Mouse (Mus musculus) MEL (cell line): ENCODE data around the gene Pias3. TPM values are rescaled to one million over a fixed set of nuclear protein-coding genes. Genes with fewer than 3 reads are reported as not detected.

Experiments
- DNase-seq: peaks from one replicate; pipeline ENCODE4 v3.0.0; 2011; ENCODE audit warnings: low read depth, low spot score
- H3K27ac ChIP-seq: 2 replicates; pipeline ENCODE4 v1.5.1; 2012; ENCODE audit warnings: low read depth, mild to moderate bottlenecking, control low read depth, low read length, moderate library complexity; ENCODE audit not compliant: control insufficient read depth
- H3K27me3 ChIP-seq, 2 experiments: fragments of 150-350 bp in 1 of 2; sonication (generic) in 1 of 2; 2 replicates each; pipeline ENCODE4 v1.6.1; 2012; ENCODE audit warnings: low read length in 2 of 2, mild to moderate bottlenecking in 2 of 2, improper control_type of control experiment in 1 of 2, moderate library complexity in 1 of 2; ENCODE audit not compliant: insufficient read depth in 2 of 2, control insufficient read depth in 1 of 2
- H3K36me3 ChIP-seq, 2 experiments: 2 replicates each; pipeline ENCODE4 v1.6.1; 2012 to 2014; ENCODE audit warnings: low read length in 2 of 2, improper control_type of control experiment in 1 of 2, inconsistent platforms in 1 of 2, mild to moderate bottlenecking in 1 of 2; ENCODE audit not compliant: insufficient read depth in 2 of 2, control insufficient read depth in 1 of 2
- H3K4me1 ChIP-seq, 2 experiments: fragments of 150-350 bp in 1 of 2; sonication (generic) in 1 of 2; 2 replicates each; pipeline ENCODE4 v1.6.1; 2012; ENCODE audit warnings: low read length in 2 of 2, improper control_type of control experiment in 1 of 2, mild to moderate bottlenecking in 1 of 2; ENCODE audit not compliant: insufficient read depth in 2 of 2, control insufficient read depth in 1 of 2
- H3K4me3 ChIP-seq, 2 experiments: fragments of 150-350 bp in 1 of 2; sonication (generic) in 1 of 2; 2 replicates each; pipeline ENCODE4 v1.5.1; 2012; ENCODE audit warnings: low read depth in 2 of 2, low read length in 2 of 2, mild to moderate bottlenecking in 2 of 2, moderate library complexity in 2 of 2, control low read depth in 1 of 2, improper control_type of control experiment in 1 of 2; ENCODE audit not compliant: control insufficient read depth in 1 of 2, insufficient read depth in 1 of 2
- H3K79me2 ChIP-seq: 2 replicates; pipeline ENCODE4 v1.6.1; 2012; ENCODE audit warnings: mild to moderate bottlenecking, low read length, moderate library complexity; ENCODE audit not compliant: control insufficient read depth, poor library complexity, insufficient read depth
- H3K9ac ChIP-seq: 2 replicates; pipeline ENCODE4 v1.6.1; 2012; ENCODE audit warnings: low read depth, mild to moderate bottlenecking, control low read depth, low read length, moderate library complexity; ENCODE audit not compliant: control insufficient read depth, poor library complexity, severe bottlenecking
- H3K9me3 ChIP-seq: fragments of 150-350 bp; sonication (generic); replicated peaks from 2 replicates; pipeline ENCODE4 v1.6.1; 2012; ENCODE audit warnings: mild to moderate bottlenecking, low read length, improper control_type of control experiment, moderate library complexity; ENCODE audit not compliant: insufficient read depth
- BHLHE40 ChIP-seq: IDR thresholded peaks from 2 replicates; pipeline ENCODE4 v1.6.1; 2012; ENCODE audit warnings: low read depth, mild to moderate bottlenecking, inconsistent platforms, low read length, improper control_type of control experiment, borderline replicate concordance
- CHD1 ChIP-seq: IDR thresholded peaks from 2 replicates; pipeline ENCODE4 v1.6.1; 2012; ENCODE audit warnings: low read depth, mild to moderate bottlenecking, inconsistent platforms, low read length, improper control_type of control experiment
- CTCF ChIP-seq, 3 experiments: IDR thresholded peaks in 2 of 3; conservative IDR thresholded peaks in 1 of 3; 2 replicates each; pipeline ENCODE4 v1.5.1; 2011 to 2012; ENCODE audit warnings: low read length in 3 of 3, low read depth in 2 of 3, mild to moderate bottlenecking in 2 of 3, improper control_type of control experiment in 1 of 3, inconsistent platforms in 1 of 3, mixed read lengths in 1 of 3, moderate library complexity in 1 of 3; ENCODE audit not compliant: control insufficient read depth in 1 of 3, insufficient read depth in 1 of 3, poor library complexity in 1 of 3, severe bottlenecking in 1 of 3
- E2F4 ChIP-seq: IDR thresholded peaks from 2 replicates; pipeline ENCODE4 v1.6.1; 2011; ENCODE audit warnings: low read depth, low read length, improper control_type of control experiment, borderline replicate concordance
- ELF1 ChIP-seq: IDR thresholded peaks from 2 replicates; pipeline ENCODE4 v1.6.1; 2014; ENCODE audit warnings: low read depth, mild to moderate bottlenecking, inconsistent platforms, low read length, improper control_type of control experiment, moderate library complexity
- EP300 ChIP-seq, 2 experiments: IDR thresholded peaks; 2 replicates each; pipeline ENCODE4 v1.6.1; 2011; ENCODE audit warnings: improper control_type of control experiment in 2 of 2, low read length in 2 of 2, low read depth in 1 of 2, mild to moderate bottlenecking in 1 of 2
- ETS1 ChIP-seq: IDR thresholded peaks from 2 replicates; pipeline ENCODE4 v1.6.1; 2012; ENCODE audit warnings: low read depth, mild to moderate bottlenecking, inconsistent platforms, low read length, improper control_type of control experiment, moderate library complexity
- GABPA ChIP-seq: IDR thresholded peaks from 2 replicates; pipeline ENCODE4 v1.6.1; 2012; ENCODE audit warnings: low read depth, mild to moderate bottlenecking, inconsistent platforms, low read length, improper control_type of control experiment, moderate library complexity
- HCFC1 ChIP-seq: IDR thresholded peaks from 2 replicates; pipeline ENCODE4 v1.6.1; 2012; ENCODE audit warnings: low read depth, mild to moderate bottlenecking, inconsistent platforms, low read length, improper control_type of control experiment, moderate library complexity
- JUND ChIP-seq: IDR thresholded peaks from 2 replicates; pipeline ENCODE4 v1.6.1; 2011; ENCODE audit warnings: low read depth, mild to moderate bottlenecking, improper control_type of control experiment, low read length
- KAT2A ChIP-seq: conservative IDR thresholded peaks from 2 replicates; pipeline ENCODE4 v1.6.1; 2012; ENCODE audit warnings: low read depth, low read length, improper control_type of control experiment, inconsistent platforms
- MAX ChIP-seq: IDR thresholded peaks from 2 replicates; pipeline ENCODE4 v1.6.1; 2011; ENCODE audit warnings: low read length, improper control_type of control experiment
- MYB ChIP-seq: IDR thresholded peaks from 2 replicates; pipeline ENCODE4 v1.6.1; 2011; ENCODE audit warnings: mild to moderate bottlenecking, low read depth, low read length, improper control_type of control experiment
- MYC ChIP-seq: IDR thresholded peaks from 2 replicates; pipeline ENCODE4 v1.6.1; 2011; ENCODE audit warnings: low read depth, mild to moderate bottlenecking, low read length, improper control_type of control experiment, moderate library complexity
- NELFE ChIP-seq: IDR thresholded peaks from 2 replicates; pipeline ENCODE4 v1.6.1; 2011; ENCODE audit warnings: low read depth, low read length, improper control_type of control experiment
- POLR2A ChIP-seq, 2 experiments: IDR thresholded peaks; 2 replicates each; pipeline ENCODE4 v1.6.1; 2011 to 2012; ENCODE audit warnings: low read length in 2 of 2, mild to moderate bottlenecking in 2 of 2, control low read depth in 1 of 2, improper control_type of control experiment in 1 of 2, low read depth in 1 of 2, moderate library complexity in 1 of 2; ENCODE audit not compliant: control insufficient read depth in 1 of 2, insufficient read depth in 1 of 2, poor library complexity in 1 of 2
- POLR2AphosphoS2 ChIP-seq: IDR thresholded peaks from 2 replicates; pipeline ENCODE4 v1.6.1; 2011; ENCODE audit warnings: low read length, improper control_type of control experiment
- POLR2AphosphoS5 ChIP-seq: IDR thresholded peaks from 2 replicates; pipeline ENCODE4 v1.6.1; 2012; ENCODE audit warnings: low read depth, borderline replicate concordance, mild to moderate bottlenecking, inconsistent platforms, low read length, moderate library complexity, mixed read lengths
- SIN3A ChIP-seq: IDR thresholded peaks from 2 replicates; pipeline ENCODE4 v1.6.1; 2012; ENCODE audit warnings: low read length, improper control_type of control experiment, inconsistent platforms
- TAL1 ChIP-seq: IDR thresholded peaks from 2 replicates; pipeline ENCODE4 v1.6.1; 2012; ENCODE audit warnings: mild to moderate bottlenecking, inconsistent platforms, low read length, moderate library complexity, mixed read lengths
- TBP ChIP-seq: IDR thresholded peaks from 2 replicates; pipeline ENCODE4 v1.8.0; 2011; ENCODE audit warnings: low read depth, low read length, improper control_type of control experiment
- TCF12 ChIP-seq: IDR thresholded peaks from 2 replicates; pipeline ENCODE4 v1.6.1; 2014; ENCODE audit warnings: low read depth, mild to moderate bottlenecking, inconsistent platforms, low read length, improper control_type of control experiment, moderate library complexity
- USF1 ChIP-seq: IDR thresholded peaks from 2 replicates; pipeline ENCODE4 v1.6.1; 2014; ENCODE audit warnings: low read depth, mild to moderate bottlenecking, inconsistent platforms, low read length, improper control_type of control experiment, moderate library complexity
- USF2 ChIP-seq, 2 experiments: IDR thresholded peaks; 2 replicates each; pipeline ENCODE4 v1.6.1; 2011 to 2012; ENCODE audit warnings: improper control_type of control experiment in 2 of 2, low read length in 2 of 2, borderline replicate concordance in 1 of 2, inconsistent platforms in 1 of 2, low read depth in 1 of 2, mild to moderate bottlenecking in 1 of 2; ENCODE audit not compliant: insufficient read depth in 1 of 2
- ZMIZ1 ChIP-seq: IDR thresholded peaks from 2 replicates; pipeline ENCODE4 v1.6.1; 2012; ENCODE audit warnings: low read depth, mild to moderate bottlenecking, inconsistent platforms, low read length, improper control_type of control experiment, moderate library complexity
- ZNF384 ChIP-seq: IDR thresholded peaks from 2 replicates; pipeline ENCODE4 v1.6.1; 2012; ENCODE audit warnings: low read depth, mild to moderate bottlenecking, inconsistent platforms, low read length, improper control_type of control experiment
- polyA plus RNA-seq, 2 experiments: library from polyadenylated mRNA; stranded (reverse) in 1 of 2; unstranded in 1 of 2; fragments of >175 nt in 1 of 2; fragments of >200 nt in 1 of 2; gene quantifications; 2 replicates each; pipeline versions ENCODE4 v1.2.1 to v1.2.4; 2012; ENCODE audit warnings: low replicate concordance in 2 of 2, low read depth in 1 of 2; ENCODE audit not compliant: insufficient read length in 2 of 2, insufficient read depth in 1 of 2, missing spikeins in 1 of 2
- total RNA-seq: library from RNA; depleted of rRNA; stranded (reverse); fragments of 300-350 nt; gene quantifications from 2 replicates; pipeline ENCODE4 v1.2.3, GENCODE M21; 2012

Pias3 gene
- total and polyA plus RNA-seq, 3 experiments, result 5.9 to 26.8 TPM; not detected in 1

DNA sequence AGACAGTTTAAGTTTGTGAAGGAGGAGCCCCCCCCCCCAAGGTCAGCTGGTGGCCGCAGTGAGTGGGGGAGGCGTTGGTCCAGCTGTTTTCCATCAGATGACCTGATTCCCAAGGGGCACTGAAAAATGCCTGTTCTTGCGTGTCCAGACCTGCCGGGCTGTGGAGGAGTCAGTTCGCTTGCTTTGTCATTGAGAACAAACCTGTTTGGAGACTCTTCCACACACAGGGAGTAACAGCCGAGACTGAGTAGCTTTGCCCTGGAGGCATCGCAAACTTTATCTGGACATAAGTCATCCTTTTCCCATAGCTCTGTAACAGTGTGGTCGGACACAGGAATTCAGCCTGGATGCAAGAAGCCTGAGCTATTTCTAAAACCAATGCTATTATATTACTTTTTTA is 21.7 kb upstream of the Pias3 start:
- H3K9me3 ChIP-seq, result no peaks in the 10 kb centered on the region
- H3K4me1 ChIP-seq, result peaks cover 15 to 35% of the 10 kb centered on the region in 2 experiments
- H3K36me3 ChIP-seq, result peaks cover 0 to 33% of the 10 kb centered on the region in 2 experiments; a peak in 2 of 4 replicates
- H3K9ac ChIP-seq, result no peak overlapping the region
- DNase-seq, result no peak
- no peak overlapping the region for H3K4me3 ChIP-seq
- TF ChIP-seq GABPA (no peak), MYB (no peak), JUND (no peak), TAL1 (no peak), HCFC1 (no peak), E2F4 (no peak), POLR2A (IDR thresholded peaks at IDR 0.05; ENCODE audit: control insufficient read depth in 1 of 2, insufficient read depth in 1 of 2, low read depth in 1 of 2, low read length in 2 of 2, poor library complexity in 1 of 2) (no peak), ELF1 (no peak)
- TF ChIP-seq, all 39 proteins: peak for 0
- Histone ChIP-seq H3K79me2 (no peaks in the 10 kb centered on the region; the same call in 1 of the 2 replicates), H3K27me3 (no peaks in the 10 kb centered on the region), H3K27ac (no peak overlapping the region)

DNA sequence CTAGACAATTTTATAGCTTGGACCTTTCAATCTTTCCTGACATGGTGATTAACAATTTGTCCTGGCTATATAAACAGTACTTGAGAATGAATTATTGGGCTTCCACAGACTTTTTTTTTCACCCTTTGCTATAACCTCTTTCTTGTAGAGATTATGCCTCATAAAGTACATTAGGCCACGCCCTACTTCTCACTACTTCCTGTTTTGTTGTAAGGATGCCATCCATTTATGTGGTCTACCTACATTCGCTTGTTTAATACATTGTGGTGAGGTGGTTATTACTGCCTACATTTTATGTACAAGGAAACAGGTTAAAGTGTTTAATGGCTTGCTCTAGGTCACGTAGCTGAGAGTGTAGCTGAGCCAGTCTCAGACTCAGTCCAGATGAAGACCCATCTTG is 21.0 kb upstream of the Pias3 start:
- Histone ChIP-seq H3K9me3 (no peaks in the 10 kb centered on the region), H3K79me2 (no peaks in the 10 kb centered on the region; the same call in 1 of the 2 replicates), H3K4me1 (peaks cover 17 to 38% of the 10 kb centered on the region in 2 experiments), H3K4me3 (no peak overlapping the region), H3K27me3 (no peaks in the 10 kb centered on the region), H3K9ac (no peak overlapping the region), H3K27ac (no peak overlapping the region)
- peak; percentile 94 for DNase-seq
- TF ChIP-seq KAT2A (no peak), USF1 (no peak), SIN3A (peak; percentile 38; the same call in 1 of the 2 replicates), ZMIZ1 (no peak), ZNF384 (peak; percentile 89), POLR2AphosphoS5 (no peak), ETS1 (no peak), TCF12 (no peak), ELF1 (peak; percentile 76), MAX (no peak), CTCF (IDR thresholded peaks at IDR 0.05 in 2 of 3, conservative IDR thresholded peaks at IDR 0.05 in 1 of 3; ENCODE audit: control insufficient read depth in 1 of 3, insufficient read depth in 1 of 3, low read depth in 2 of 3, low read length in 3 of 3, poor library complexity in 1 of 3, severe bottlenecking in 1 of 3) (no peak), MYC (0 out of 2 replicates have a peak, but pooled peaks have one; percentile 43), BHLHE40 (no peak), CHD1 (no peak), TBP (0 out of 2 replicates have a peak, but pooled peaks have one; percentile 53), POLR2AphosphoS2 (no peak), EP300 (IDR thresholded peaks at IDR 0.05; ENCODE audit: low read depth in 1 of 2, low read length in 2 of 2) (peak in 1 of 2 experiments; percentile 69; a peak in 2 of 4 replicates), HCFC1 (peak; percentile 41; the same call in 1 of the 2 replicates), JUND (no peak), E2F4 (peak; percentile 38; the same call in 1 of the 2 replicates), USF2 (IDR thresholded peaks at IDR 0.05; ENCODE audit: borderline replicate concordance in 1 of 2, insufficient read depth in 1 of 2, low read depth in 1 of 2, low read length in 2 of 2) (no peak), NELFE (no peak)
- TF ChIP-seq, all 39 proteins: peak for 8
- peaks cover 0 to 36% of the 10 kb centered on the region in 2 experiments; a peak in 2 of 4 replicates for H3K36me3 ChIP-seq
